Mouse (Mus musculus): ENCODE measurements around the gene Trappc6b. TPM values are rescaled to one million over a fixed set of nuclear protein-coding genes. Genes with fewer than 3 reads are reported as not detected.

The Trappc6b gene
- total and polyA plus RNA-seq, 3 experiments = 45.9 to 75.3 TPM; not detected in 1

DNA sequence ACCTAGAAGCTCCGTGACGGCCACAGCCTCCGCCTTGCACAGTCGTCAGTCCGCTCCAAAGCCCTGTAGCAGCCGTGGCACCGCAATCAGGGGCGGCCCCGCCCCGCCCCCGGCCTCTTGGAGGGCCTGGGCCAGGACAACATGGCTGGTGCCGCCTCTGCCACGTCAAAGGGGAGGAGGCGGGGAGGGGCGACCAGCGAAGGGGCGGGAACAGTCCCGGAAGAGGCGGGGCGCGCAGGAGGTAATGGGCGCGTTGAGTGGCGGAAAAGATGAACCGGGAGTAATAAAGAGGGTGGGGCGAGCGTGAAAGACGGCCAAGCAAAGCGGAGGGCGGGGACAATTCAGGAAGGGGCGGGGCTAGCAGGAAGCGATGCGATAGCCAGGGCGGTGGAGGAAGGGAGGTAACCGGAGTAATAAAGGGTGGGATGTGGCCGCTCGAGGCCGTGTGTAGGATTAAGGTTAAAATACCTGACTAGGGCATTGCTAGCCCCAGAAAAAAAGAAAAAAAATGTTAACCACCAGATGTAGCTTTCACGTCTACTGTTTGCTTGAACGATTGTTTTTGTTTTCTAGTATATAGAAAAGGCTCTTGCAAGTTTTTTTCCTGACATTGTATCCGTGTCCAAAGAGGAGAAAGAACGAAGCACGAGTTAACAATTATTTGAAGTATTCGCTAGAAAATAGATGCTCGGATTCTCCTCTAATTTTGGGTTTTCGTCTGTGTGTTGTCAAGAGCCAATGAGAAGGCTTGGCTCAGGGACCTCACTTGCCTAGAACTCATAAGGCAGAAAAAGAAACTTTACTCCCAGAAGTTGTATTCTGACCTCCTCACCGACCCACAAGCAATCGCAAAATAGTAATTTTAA lies 49.2 kb downstream of the Trappc6b start, which contains the start of gene Sec23a:
TSS of gene Sec23a (minus strand) at position 174 of the 866 bp plus-strand sequence.
- H3K4me3 ChIP-seq (ENCODE audit: control insufficient read depth in 1 of 2, insufficient read depth in 1 of 2, low read depth in 2 of 2, low read length in 2 of 2) = peak within 1 kb of the TSS; percentile 78 to 93
- peak within 1 kb of the TSS; percentile 86 for H3K9ac ChIP-seq (ENCODE audit: control insufficient read depth, low read depth, low read length, poor library complexity, severe bottlenecking)
- 0 out of 2 replicates have a peak, but pooled peaks have one; percentile 55 for TF ChIP-seq E2F4 (IDR thresholded peaks at IDR 0.05; ENCODE audit: borderline replicate concordance, low read depth, low read length)
- no peak for TF ChIP-seq GABPA (IDR thresholded peaks at IDR 0.05; ENCODE audit: low read depth, low read length)
- peak; percentile 35; the same call in 1 of the 2 replicates for TF ChIP-seq MAZ (IDR thresholded peaks at IDR 0.05; ENCODE audit: low read depth, low read length)
- TF ChIP-seq SIN3A (IDR thresholded peaks at IDR 0.05; ENCODE audit: low read length) = peak; percentile 68
- TF ChIP-seq ZKSCAN1 (IDR thresholded peaks at IDR 0.05; ENCODE audit: low read depth, low read length) = no peak
- TF ChIP-seq ZMIZ1 (IDR thresholded peaks at IDR 0.05; ENCODE audit: low read depth, low read length) = peak; percentile 77; the same call in 1 of the 2 replicates
- no peak; the same call in 1 of the 2 replicates for TF ChIP-seq KAT2A (conservative IDR thresholded peaks at IDR 0.05; ENCODE audit: low read depth, low read length)
- peak; percentile 87 for TF ChIP-seq NELFE (IDR thresholded peaks at IDR 0.05; ENCODE audit: low read depth, low read length)
- TF ChIP-seq NRF1 (IDR thresholded peaks at IDR 0.05; ENCODE audit: insufficient read depth, low read depth, low read length, poor library complexity, severe bottlenecking) = 0 out of 2 replicates have a peak, but pooled peaks have one; percentile 33
- TF ChIP-seq CHD1 (IDR thresholded peaks at IDR 0.05; ENCODE audit: low read depth, low read length) = peak; percentile 16; the same call in 1 of the 2 replicates
- peak; percentile 35; the same call in 1 of the 2 replicates for TF ChIP-seq TCF12 (IDR thresholded peaks at IDR 0.05; ENCODE audit: low read depth, low read length)
- TF ChIP-seq POLR2A (IDR thresholded peaks at IDR 0.05; ENCODE audit: control insufficient read depth in 1 of 2, insufficient read depth in 1 of 2, low read depth in 1 of 2, low read length in 2 of 2, poor library complexity in 1 of 2) = peak; percentile 6 to 87; a peak in 2 of 4 replicates
- TF ChIP-seq ELF1 (IDR thresholded peaks at IDR 0.05; ENCODE audit: low read depth, low read length) = peak; percentile 82
- TF ChIP-seq UBTF (IDR thresholded peaks at IDR 0.05; ENCODE audit: borderline replicate concordance, insufficient read depth, low read depth, low read length) = 0 out of 2 replicates have a peak, but pooled peaks have one; percentile 74
- peak; percentile 72 for TF ChIP-seq TBP (IDR thresholded peaks at IDR 0.05; ENCODE audit: low read depth, low read length)
- 0 out of 2 replicates have a peak, but pooled peaks have one; percentile 52 for TF ChIP-seq MAX (IDR thresholded peaks at IDR 0.05; ENCODE audit: low read length)
- TF ChIP-seq POLR2AphosphoS2 (IDR thresholded peaks at IDR 0.05; ENCODE audit: low read length) = peak; percentile 84; the same call in 1 of the 2 replicates
- TF ChIP-seq MYB (IDR thresholded peaks at IDR 0.05; ENCODE audit: low read depth, low read length) = no peak
- peak; percentile 83 for TF ChIP-seq HCFC1 (IDR thresholded peaks at IDR 0.05; ENCODE audit: low read depth, low read length)
- TF ChIP-seq CHD2 (IDR thresholded peaks at IDR 0.05; ENCODE audit: low read length) = peak; percentile 59; the same call in 1 of the 2 replicates
- TF ChIP-seq MXI1 (IDR thresholded peaks at IDR 0.05; ENCODE audit: low read depth, low read length) = peak; percentile 57
- TF ChIP-seq ZNF384 (IDR thresholded peaks at IDR 0.05; ENCODE audit: low read depth, low read length) = no peak
- TF ChIP-seq TAL1 (IDR thresholded peaks at IDR 0.05; ENCODE audit: low read length) = no peak
- TF ChIP-seq USF1 (IDR thresholded peaks at IDR 0.05; ENCODE audit: low read depth, low read length) = no peak
- no peaks in the 10 kb centered on the region for H3K9me3 ChIP-seq (replicated peaks; ENCODE audit: insufficient read depth, low read length)
- peaks cover 0 to 11% of the 10 kb centered on the region in 2 experiments; a peak in 2 of 4 replicates for H3K36me3 ChIP-seq (ENCODE audit: control insufficient read depth in 1 of 2, insufficient read depth in 2 of 2, low read length in 2 of 2)
- peak; percentile 98 for DNase-seq (ENCODE audit: low read depth, low spot score)
- H3K27me3 ChIP-seq (ENCODE audit: control insufficient read depth in 1 of 2, insufficient read depth in 2 of 2, low read length in 2 of 2) = no peaks in the 10 kb centered on the region
- peaks cover 3 to 5% of the 10 kb centered on the region in 2 experiments; a peak in 3 of 4 replicates for H3K4me1 ChIP-seq (ENCODE audit: control insufficient read depth in 1 of 2, insufficient read depth in 2 of 2, low read length in 2 of 2)
- H3K79me2 ChIP-seq (ENCODE audit: control insufficient read depth, insufficient read depth, low read length, poor library complexity) = peaks cover 8% of the 10 kb centered on the region
- H3K27ac ChIP-seq (ENCODE audit: control insufficient read depth, low read depth, low read length) = peak within 1 kb of the TSS; percentile 86
